Mouse (Mus musculus) neural tube, embryonic 15.5 days (tissue): ENCODE results near the gene Ppp1cc. TPM values are rescaled to one million over a fixed set of nuclear protein-coding genes. Genes with fewer than 3 reads are reported as not detected.
"Not testable (repeated sequence)": the region's sequence is repeated elsewhere in the genome, so short reads cannot be mapped to it uniquely, and the experiment has no call there.

Source experiments
- ATAC-seq: fragments of 200-750 bp; cut with Nextera tagmentation; 2 replicates; pipeline ENCODE4 v1.8.0; 2017; ENCODE audit warnings: mild to moderate bottlenecking, moderate TSS enrichment, moderate library complexity; ENCODE audit not compliant: low FRiP score
- H3K27ac ChIP-seq: fragments of 300-500 bp; sonication (generic); replicated peaks from 2 replicates; pipeline ENCODE4 v1.5.1; 2015; ENCODE audit warnings: mild to moderate bottlenecking, inconsistent platforms
- H3K27me3 ChIP-seq: fragments of 300-500 bp; sonication (generic); replicated peaks from 2 replicates; pipeline ENCODE4 v1.6.1; 2015; ENCODE audit warnings: inconsistent platforms
- H3K36me3 ChIP-seq: fragments of 300-500 bp; sonication (generic); 2 replicates; pipeline ENCODE4 v1.6.1; 2015; ENCODE audit warnings: inconsistent platforms
- H3K4me1 ChIP-seq: fragments of 300-500 bp; sonication (generic); 2 replicates; pipeline ENCODE4 v1.6.1; 2015; ENCODE audit warnings: inconsistent platforms
- H3K4me2 ChIP-seq: fragments of 300-500 bp; sonication (generic); 2 replicates; pipeline ENCODE4 v1.6.1; 2015; ENCODE audit warnings: inconsistent platforms, mild to moderate bottlenecking, moderate library complexity
- H3K4me3 ChIP-seq: fragments of 300-500 bp; sonication (generic); replicated peaks from 2 replicates; pipeline ENCODE4 v1.5.1; 2015; ENCODE audit warnings: mild to moderate bottlenecking, inconsistent platforms
- H3K9ac ChIP-seq: fragments of 300-500 bp; sonication (generic); replicated peaks from 2 replicates; pipeline ENCODE4 v1.6.1; 2015; ENCODE audit warnings: mild to moderate bottlenecking, inconsistent platforms
- H3K9me3 ChIP-seq: fragments of 300-500 bp; sonication (generic); replicated peaks from 2 replicates; pipeline ENCODE4 v1.6.1; 2016; ENCODE audit warnings: inconsistent platforms
- WGBS: fragments of 180-500 bp; shearing (Covaris S2); methylation state at CpG from one replicate; pipeline ENCODE4 v1.1.7; 2015; ENCODE audit warnings: mixed read lengths; 5-methylcytosine and 5-hydroxymethylcytosine counted together
- polyA plus RNA-seq: library from polyadenylated mRNA; unstranded; fragments of >200 nt; fragmentation: Nextera tagmentation; extraction: Ambion mirVana; gene quantifications from 2 replicates; pipeline ENCODE4 v1.2.1, GENCODE M21; 2015

Ppp1cc gene
- polyA plus RNA-seq, 1 experiment from 2014 or later: 184 TPM

GRCm38 (mm10) chr5:122176398-122176797, 18.3 kb downstream of the Ppp1cc start:
- Histone ChIP-seq H3K27me3 (no peaks in the 10 kb centered on the region), H3K36me3 (peaks cover 30% of the 10 kb centered on the region), H3K9ac (no peak overlapping the region), H3K4me1 (no peaks in the 10 kb centered on the region), H3K27ac (no peak overlapping the region), H3K4me3 (no peak overlapping the region), H3K9me3 (no peaks in the 10 kb centered on the region), H3K4me2 (no peak overlapping the region)
- ATAC-seq: no peak
- 44% methylated on average over 1 of the region's 1 CpGs for WGBS

- H3K36me3 ChIP-seq: peaks cover 8% of the 10 kb centered on the region
- 46% methylated on average over 6 of the region's 6 CpGs for WGBS
- no peak overlapping the region for H3K4me2 ChIP-seq
- H3K9ac ChIP-seq: no peak overlapping the region
- no peaks in the 10 kb centered on the region for H3K27me3 ChIP-seq
- H3K4me3 ChIP-seq: no peak overlapping the region
- H3K4me1 ChIP-seq: no peaks in the 10 kb centered on the region
- H3K9me3 ChIP-seq: no peaks in the 10 kb centered on the region
- no peak; the same call in 1 of the 2 replicates for ATAC-seq
- no peak overlapping the region for H3K27ac ChIP-seq
Observed at GRCm38 (mm10) chr5:122179665-122180064, 21.6 kb downstream of the Ppp1cc start.

DNA sequence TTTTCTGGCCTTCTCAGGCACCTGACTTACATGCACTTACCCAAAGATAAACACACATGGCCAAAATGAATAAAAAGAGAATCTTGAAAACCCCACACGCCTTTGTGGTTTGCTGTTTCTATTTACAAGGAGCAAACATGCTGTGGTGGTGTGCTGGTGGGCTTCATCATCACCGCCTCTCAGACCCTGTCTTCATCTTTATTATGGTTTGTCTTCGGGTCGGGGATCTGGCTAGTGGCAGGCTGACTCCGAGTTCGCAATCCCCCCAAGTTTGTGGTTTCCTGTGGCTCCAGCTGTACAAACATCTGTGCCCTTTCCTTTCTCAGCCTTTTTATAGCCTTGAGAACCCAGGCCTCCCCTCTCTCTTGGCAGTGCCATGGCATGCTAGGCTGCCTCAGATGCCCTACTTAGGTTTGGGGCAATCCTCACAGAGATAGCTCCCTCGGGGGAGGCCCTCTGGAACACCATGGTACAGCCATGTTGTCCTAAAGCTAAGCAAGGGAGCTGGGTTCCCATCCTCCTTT, 26.3 kb downstream of the Ppp1cc start:
- Histone ChIP-seq H3K4me1 (no peaks in the 10 kb centered on the region), H3K4me2 (no peak overlapping the region), H3K36me3 (no peaks in the 10 kb centered on the region), H3K9me3 (no peaks in the 10 kb centered on the region), H3K27ac (no peak overlapping the region), H3K27me3 (no peaks in the 10 kb centered on the region), H3K4me3 (no peak overlapping the region), H3K9ac (no peak overlapping the region)
- 88% methylated on average over 7 of the region's 7 CpGs for WGBS
- no peak for ATAC-seq

- not testable (repeated sequence) for H3K9me3 ChIP-seq, H3K36me3 ChIP-seq, ATAC-seq, H3K4me1 ChIP-seq, H3K27me3 ChIP-seq, H3K27ac ChIP-seq, H3K4me2 ChIP-seq, H3K4me3 ChIP-seq, H3K9ac ChIP-seq
- WGBS: 94% methylated on average over 6 of the region's 6 CpGs
Observed at GRCm38 (mm10) chr5:122184858-122185257, 26.8 kb downstream of the Ppp1cc start.

DNA sequence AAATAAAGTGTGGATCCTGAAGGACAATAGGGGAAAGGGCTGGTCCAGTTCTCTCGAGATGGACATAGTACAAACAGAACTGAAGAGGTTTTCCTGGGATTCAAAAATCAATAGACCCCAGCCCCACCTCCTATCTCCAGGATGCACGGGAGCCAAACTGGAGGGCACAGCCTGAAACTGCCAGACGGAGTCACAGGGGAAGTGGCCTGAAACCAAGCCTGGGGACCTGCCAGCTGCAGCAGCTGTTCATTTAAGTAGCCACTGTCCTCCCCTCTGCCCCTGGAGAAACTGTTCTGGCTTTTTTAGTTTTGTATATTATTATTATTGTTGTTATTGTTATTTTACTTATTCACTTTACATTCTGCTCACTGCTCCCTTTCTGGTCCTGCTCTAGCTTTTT, 31.0 kb downstream of the Ppp1cc start:
- Histone ChIP-seq H3K27me3 (no peaks in the 10 kb centered on the region), H3K36me3 (no peaks in the 10 kb centered on the region), H3K4me1 (no peaks in the 10 kb centered on the region; the same call in 1 of the 2 replicates), H3K27ac (no peak overlapping the region), H3K9ac (no peak overlapping the region), H3K4me2 (no peak overlapping the region), H3K9me3 (no peaks in the 10 kb centered on the region), H3K4me3 (no peak overlapping the region)
- WGBS: 49% methylated on average over 3 of the region's 3 CpGs
- no peak for ATAC-seq

- H3K4me1 ChIP-seq: no peaks in the 10 kb centered on the region; the same call in 1 of the 2 replicates
- H3K27ac ChIP-seq: no peak overlapping the region
- H3K27me3 ChIP-seq: no peaks in the 10 kb centered on the region
- H3K4me2 ChIP-seq: no peak overlapping the region
- ATAC-seq: no peak
- 66% methylated on average over 7 of the region's 7 CpGs for WGBS
- H3K36me3 ChIP-seq: no peaks in the 10 kb centered on the region
- no peak overlapping the region for H3K9ac ChIP-seq
- no peaks in the 10 kb centered on the region for H3K9me3 ChIP-seq
- H3K4me3 ChIP-seq: no peak overlapping the region
Observed at GRCm38 (mm10) chr5:122190465-122190864, 32.4 kb downstream of the Ppp1cc start.

DNA sequence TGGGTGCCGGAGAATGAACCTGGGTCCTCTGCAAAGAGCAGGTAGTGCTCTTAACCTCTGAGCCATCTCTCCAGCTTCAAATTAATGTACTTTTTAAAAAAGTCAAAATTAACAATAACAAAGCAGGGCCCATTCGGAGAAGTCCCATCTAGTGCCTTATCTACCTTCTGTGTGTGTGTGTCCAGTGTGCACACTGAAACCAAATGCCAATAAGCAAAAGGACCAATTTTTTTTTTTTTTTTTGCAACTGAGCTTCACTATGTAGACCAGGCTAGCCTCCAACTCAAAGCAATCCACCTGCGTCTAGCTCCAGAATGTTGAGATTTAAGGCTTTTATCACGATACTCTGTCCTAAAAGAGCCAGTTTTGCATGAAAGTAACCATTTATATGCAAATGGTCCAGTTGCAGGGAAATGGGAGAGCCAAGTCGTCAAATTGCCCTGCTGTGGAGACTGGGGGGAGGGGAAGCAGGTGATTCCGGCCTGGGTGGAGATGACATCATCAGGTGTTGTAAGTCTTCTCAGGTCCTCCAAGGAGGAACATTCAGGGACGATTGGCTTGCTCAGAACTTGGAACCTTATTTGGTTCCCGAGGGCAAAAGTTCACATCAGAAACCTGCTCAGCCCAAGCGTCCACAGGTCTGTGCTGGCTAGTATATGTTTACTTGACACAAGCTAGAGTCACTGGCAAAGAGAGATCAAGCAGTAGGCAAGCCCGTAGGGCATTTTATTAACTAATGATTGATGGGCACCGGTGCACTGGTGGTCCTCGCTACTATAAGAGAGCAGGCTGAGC, 33.4 kb downstream of the Ppp1cc start:
- Histone ChIP-seq H3K27me3 (no peaks in the 10 kb centered on the region), H3K36me3 (no peaks in the 10 kb centered on the region), H3K4me3 (no peak overlapping the region), H3K9me3 (no peaks in the 10 kb centered on the region), H3K4me1 (no peaks in the 10 kb centered on the region; the same call in 1 of the 2 replicates), H3K27ac (no peak overlapping the region), H3K4me2 (no peak overlapping the region), H3K9ac (no peak overlapping the region)
- no peak for ATAC-seq
- WGBS: 61% methylated on average over 12 of the region's 12 CpGs

- Histone ChIP-seq H3K4me2 (no peak overlapping the region), H3K27ac (no peak overlapping the region), H3K27me3 (no peaks in the 10 kb centered on the region), H3K4me3 (no peak overlapping the region), H3K36me3 (no peaks in the 10 kb centered on the region), H3K9ac (no peak overlapping the region), H3K9me3 (no peaks in the 10 kb centered on the region), H3K4me1 (no peaks in the 10 kb centered on the region; the same call in 1 of the 2 replicates)
- ATAC-seq: no peak
- WGBS: 72% methylated on average over 4 of the region's 4 CpGs
Observed at GRCm38 (mm10) chr5:122192347-122192746, 34.3 kb downstream of the Ppp1cc start.

DNA sequence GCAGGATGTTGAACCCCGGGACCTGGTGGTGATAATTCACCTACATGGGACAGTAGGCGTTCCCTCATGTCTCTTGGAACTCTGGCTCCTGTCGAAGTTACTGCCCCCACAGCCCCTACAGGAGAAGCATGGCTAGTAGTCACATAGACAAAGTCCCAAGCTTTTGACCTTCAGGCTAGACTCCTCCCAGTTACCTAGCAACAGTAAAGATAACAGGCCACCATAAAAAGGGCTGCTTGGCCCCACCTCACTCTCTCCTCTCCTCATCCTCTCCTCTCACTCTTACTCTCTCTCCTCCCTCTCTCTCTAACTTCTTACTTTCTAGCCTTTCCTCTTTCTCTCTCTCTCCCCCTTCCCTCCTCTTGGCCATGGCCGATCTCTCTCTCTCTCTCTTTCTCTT, 42.8 kb downstream of the Ppp1cc start:
- H3K27ac ChIP-seq: no peak overlapping the region
- H3K4me3 ChIP-seq: no peak overlapping the region
- 99% methylated on average over 4 of the region's 4 CpGs for WGBS
- no peaks in the 10 kb centered on the region for H3K9me3 ChIP-seq
- H3K9ac ChIP-seq: no peak overlapping the region
- H3K4me2 ChIP-seq: no peak overlapping the region
- ATAC-seq: no peak
- no peaks in the 10 kb centered on the region for H3K4me1 ChIP-seq
- no peaks in the 10 kb centered on the region for H3K27me3 ChIP-seq
- no peaks in the 10 kb centered on the region for H3K36me3 ChIP-seq

- no peaks in the 10 kb centered on the region for H3K9me3 ChIP-seq
- no peak for ATAC-seq
- H3K36me3 ChIP-seq: no peaks in the 10 kb centered on the region
- no peak overlapping the region for H3K4me3 ChIP-seq
- no peak overlapping the region for H3K27ac ChIP-seq
- H3K9ac ChIP-seq: no peak overlapping the region
- 84% methylated on average over 6 of the region's 6 CpGs for WGBS
- no peak overlapping the region for H3K4me2 ChIP-seq
- no peaks in the 10 kb centered on the region for H3K4me1 ChIP-seq
- no peaks in the 10 kb centered on the region for H3K27me3 ChIP-seq
Observed at GRCm38 (mm10) chr5:122201904-122202303, 43.8 kb downstream of the Ppp1cc start.

DNA sequence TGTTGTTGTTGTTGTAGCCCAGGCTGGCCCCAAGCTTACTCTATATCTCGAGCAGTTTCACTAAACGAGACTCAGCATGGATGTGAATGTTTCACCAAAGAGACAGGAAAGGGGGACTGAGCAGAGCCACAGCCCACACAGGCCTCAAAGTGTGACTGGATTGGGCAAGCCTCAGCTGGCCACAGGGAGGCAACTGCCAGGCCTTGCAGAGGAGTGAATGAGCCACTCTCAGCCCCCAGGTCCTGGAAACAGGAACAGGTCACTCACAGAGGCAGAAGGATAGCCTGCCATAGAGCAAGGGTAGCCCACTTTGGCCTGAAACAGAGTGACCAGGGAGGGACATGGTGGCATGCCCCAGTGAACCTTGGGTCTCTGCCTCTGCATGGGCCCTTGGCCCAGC, 46.1 kb downstream of the Ppp1cc start:
- 79% methylated on average over 2 of the region's 2 CpGs for WGBS
- Histone ChIP-seq H3K9me3 (no peaks in the 10 kb centered on the region), H3K27ac (no peak overlapping the region), H3K9ac (no peak overlapping the region), H3K4me1 (no peaks in the 10 kb centered on the region), H3K4me2 (no peak overlapping the region), H3K36me3 (no peaks in the 10 kb centered on the region), H3K27me3 (no peaks in the 10 kb centered on the region), H3K4me3 (no peak overlapping the region)
- ATAC-seq: no peak

DNA sequence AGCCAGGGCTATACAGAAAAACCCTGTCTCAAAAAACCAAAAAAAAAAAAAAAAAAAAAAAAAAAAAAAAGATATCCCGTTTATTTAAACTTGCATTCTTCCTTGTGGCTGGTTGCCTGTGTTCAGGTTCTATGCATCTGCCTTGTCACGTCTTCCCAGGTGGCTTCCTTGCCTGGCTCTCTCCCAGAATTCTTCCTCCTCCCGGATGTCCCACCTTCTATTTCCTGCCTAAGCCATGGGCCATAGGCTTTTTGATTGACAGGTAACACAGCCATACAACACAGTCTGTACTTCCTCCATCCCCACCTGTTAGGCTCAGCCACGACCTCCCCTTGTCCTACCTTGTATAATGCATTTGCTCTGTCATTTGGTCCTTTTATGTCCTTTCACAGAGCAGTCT, 48.4 kb downstream of the Ppp1cc start, which contains the start of gene Hvcn1:
Gene Hvcn1, plus strand, starts transcription at position 330 of the 400 bp plus-strand sequence.
- Histone ChIP-seq H3K4me1 (peaks cover 10% of the 10 kb centered on the region; the same call in 1 of the 2 replicates), H3K4me3 (no peak within 1 kb of the TSS), H3K36me3 (no peaks in the 10 kb centered on the region), H3K4me2 (no peak within 1 kb of the TSS), H3K27ac (no peak within 1 kb of the TSS), H3K27me3 (no peaks in the 10 kb centered on the region), H3K9ac (no peak within 1 kb of the TSS), H3K9me3 (no peaks in the 10 kb centered on the region)
- no peak for ATAC-seq
- 83% methylated on average over 3 of the region's 4 CpGs for WGBS
